Mouse (Mus musculus) liver, embryonic 14 days (tissue): ENCODE measurements around the gene C1qtnf7. TPM values are rescaled to one million over a fixed set of nuclear protein-coding genes. Genes with fewer than 3 reads are reported as not detected.

Source experiments
- polyA plus RNA-seq: library from polyadenylated mRNA; depleted of rRNA; stranded (reverse); fragments of >200 nt; gene quantifications from 2 replicates; pipeline ENCODE4 v1.2.3, GENCODE M21; 2012; rRNA removed

The C1qtnf7 gene
- polyA plus RNA-seq = 0.40 and 0.57 TPM in 2 replicates

GRCm38 (mm10) chr5:43515401-43515976, at the start of gene C1qtnf7:
C1qtnf7 (plus strand) TSS chr5:43515538.

DNA sequence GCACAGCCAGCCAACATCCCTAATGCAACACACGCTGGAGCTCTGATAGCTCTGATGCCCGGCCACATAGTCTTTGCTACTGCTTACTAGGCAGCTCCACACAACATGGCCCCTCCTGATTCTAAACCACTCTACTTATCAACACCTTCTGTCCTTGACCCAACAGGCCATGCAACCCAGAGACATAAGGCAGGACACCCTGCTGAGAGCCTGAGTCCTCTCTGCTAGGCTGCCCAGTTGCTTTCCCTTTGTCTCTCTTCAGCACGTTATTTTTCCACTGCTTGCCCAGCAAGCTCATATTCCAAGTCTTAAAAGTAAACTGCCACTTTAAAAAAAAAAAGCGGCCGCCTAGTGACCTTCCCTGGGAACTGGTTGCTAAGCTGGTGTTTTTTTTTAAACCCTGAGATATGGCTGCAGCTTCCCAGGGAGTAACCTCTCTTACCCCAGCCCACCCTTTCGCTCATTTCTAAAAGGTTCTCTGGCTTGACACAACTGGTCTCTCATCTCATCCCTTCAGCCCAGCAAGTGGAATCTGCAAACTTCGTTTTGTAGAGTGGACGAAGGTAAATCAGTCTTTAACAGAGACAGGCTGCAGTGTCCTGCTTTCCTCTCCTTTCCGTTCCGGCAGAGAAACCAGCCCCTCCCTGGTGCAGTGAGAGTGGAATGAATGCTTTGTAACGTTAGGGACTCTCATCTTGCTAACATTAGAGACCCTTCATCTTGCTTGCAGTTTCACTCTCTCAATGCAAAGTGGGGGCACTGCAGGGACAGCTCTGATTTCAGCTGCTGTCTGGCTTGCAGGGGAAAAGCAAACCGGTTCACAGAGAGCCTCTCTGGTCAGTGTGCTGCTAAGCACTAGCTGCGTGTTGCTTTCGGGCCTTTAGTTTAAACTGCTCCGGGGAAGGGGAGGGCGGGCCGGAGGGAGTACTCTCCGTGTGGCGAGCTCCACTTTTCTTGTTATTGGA, 146.9 kb downstream of the C1qtnf7 start, which contains the start of gene Cc2d2a:
TSS of gene Cc2d2a (plus strand) at position 350 of the 965 bp plus-strand sequence.

Other genes with a start within 250 kb of the C1qtnf7 start
- 1.5 and 1.6 TPM in 2 replicates for gene Cc2d2a, start 146.8 kb downstream of the C1qtnf7 start, polyA plus RNA-seq